Mouse (Mus musculus): ENCODE data around the gene Mpv17l2.

The Mpv17l2 gene

GRCm38 (mm10) chr8:70760775-70761406, at the start of gene Mpv17l2:
Gene Mpv17l2 (minus strand): TSS chr8:70760946.
- peak; percentile 89 to 92 for DNase-seq (ENCODE audit: low read depth in 2 of 2, low spot score in 2 of 2)

GRCm38 (mm10) chr8:70808955-70809701, 48.4 kb upstream of the Mpv17l2 start:
- DNase-seq (ENCODE audit: low read depth in 2 of 2, low spot score in 2 of 2) = no peak

- no peak for DNase-seq (ENCODE audit: low read depth in 2 of 2, low spot score in 2 of 2)
Measured at GRCm38 (mm10) chr8:70808239-70808638, 47.5 kb upstream of the Mpv17l2 start, which contains the start of gene Il12rb1. Gene Il12rb1 (plus strand): TSS chr8:70808449.

- no peak for DNase-seq (ENCODE audit: low read depth in 2 of 2, low spot score in 2 of 2)
Measured at GRCm38 (mm10) chr8:70807304-70807703, 46.6 kb upstream of the Mpv17l2 start.

GRCm38 (mm10) chr8:70806541-70806940, 45.8 kb upstream of the Mpv17l2 start:
- peak; percentile 32 to 54 for DNase-seq (ENCODE audit: low read depth in 2 of 2, low spot score in 2 of 2)

- DNase-seq (ENCODE audit: low read depth in 2 of 2, low spot score in 2 of 2) = peak in 1 of 2 experiments; percentile 47
Measured at GRCm38 (mm10) chr8:70804481-70805206, 43.9 kb upstream of the Mpv17l2 start, which contains the start of gene Mast3. Gene Mast3 (minus strand): TSS chr8:70805054.

- DNase-seq (ENCODE audit: low read depth in 2 of 2, low spot score in 2 of 2) = no peak
Measured at GRCm38 (mm10) chr8:70803761-70804480, 43.2 kb upstream of the Mpv17l2 start.

- no peak for DNase-seq (ENCODE audit: low read depth in 2 of 2, low spot score in 2 of 2)
Measured at GRCm38 (mm10) chr8:70802786-70803510, 42.2 kb upstream of the Mpv17l2 start.

- DNase-seq (ENCODE audit: low read depth in 2 of 2, low spot score in 2 of 2) = no peak
Measured at GRCm38 (mm10) chr8:70801830-70802229, 41.1 kb upstream of the Mpv17l2 start.

GRCm38 (mm10) chr8:70801156-70801555, 40.4 kb upstream of the Mpv17l2 start:
- DNase-seq (ENCODE audit: low read depth in 2 of 2, low spot score in 2 of 2) = peak in 1 of 2 experiments; percentile 29

GRCm38 (mm10) chr8:70800648-70801047, 39.9 kb upstream of the Mpv17l2 start:
- no peak for DNase-seq (ENCODE audit: low read depth in 2 of 2, low spot score in 2 of 2)

- DNase-seq (ENCODE audit: low read depth in 2 of 2, low spot score in 2 of 2) = no peak
Measured at GRCm38 (mm10) chr8:70798281-70798680, 37.5 kb upstream of the Mpv17l2 start.

- DNase-seq (ENCODE audit: low read depth in 2 of 2, low spot score in 2 of 2) = peak; percentile 60 to 71
Measured at GRCm38 (mm10) chr8:70797081-70798070, 36.6 kb upstream of the Mpv17l2 start.

- no peak for DNase-seq (ENCODE audit: low read depth in 2 of 2, low spot score in 2 of 2)
Measured at GRCm38 (mm10) chr8:70796403-70797080, 35.8 kb upstream of the Mpv17l2 start.

GRCm38 (mm10) chr8:70795370-70795769, 34.6 kb upstream of the Mpv17l2 start:
- DNase-seq (ENCODE audit: low read depth in 2 of 2, low spot score in 2 of 2) = no peak

GRCm38 (mm10) chr8:70794215-70794614, 33.5 kb upstream of the Mpv17l2 start:
- DNase-seq (ENCODE audit: low read depth in 2 of 2, low spot score in 2 of 2) = no peak

GRCm38 (mm10) chr8:70792700-70793099, 32.0 kb upstream of the Mpv17l2 start:
- DNase-seq (ENCODE audit: low read depth in 2 of 2, low spot score in 2 of 2) = no peak

GRCm38 (mm10) chr8:70791975-70792691, 31.4 kb upstream of the Mpv17l2 start:
- peak; percentile 96 to 99 for DNase-seq (ENCODE audit: low read depth in 2 of 2, low spot score in 2 of 2)
